Mouse (Mus musculus) left cerebral cortex, postnatal 14 days (tissue): Measurements from ENCODE around the gene Mpzl2. TPM values are rescaled to one million over a fixed set of nuclear protein-coding genes. Genes with fewer than 3 reads are reported as not detected.
"Not testable (repeated sequence)": the region's sequence is repeated elsewhere in the genome, so short reads cannot be mapped to it uniquely, and the experiment has no call there.

Experiments used
- DNase-seq, 2 experiments: peaks; one replicate each; pipeline ENCODE4 v3.0.0; 2021 to 2022; ENCODE audit warnings: low spot score in 2 of 2, mixed read lengths in 1 of 2
- intact Hi-C: fragments of 180-260 bp; cut with DNase I; formaldehyde crosslinking; loops from one replicate; pipeline ENCODE4 v1.15.1; 2025
- total RNA-seq, 2 experiments: library from RNA; stranded (reverse); gene quantifications; 2 replicates each; pipeline ENCODE4 v1.2.3; 2021

Gene Mpzl2
- total RNA-seq, 2 experiments from 2014 or later = 1.2 to 1.9 TPM

DNA sequence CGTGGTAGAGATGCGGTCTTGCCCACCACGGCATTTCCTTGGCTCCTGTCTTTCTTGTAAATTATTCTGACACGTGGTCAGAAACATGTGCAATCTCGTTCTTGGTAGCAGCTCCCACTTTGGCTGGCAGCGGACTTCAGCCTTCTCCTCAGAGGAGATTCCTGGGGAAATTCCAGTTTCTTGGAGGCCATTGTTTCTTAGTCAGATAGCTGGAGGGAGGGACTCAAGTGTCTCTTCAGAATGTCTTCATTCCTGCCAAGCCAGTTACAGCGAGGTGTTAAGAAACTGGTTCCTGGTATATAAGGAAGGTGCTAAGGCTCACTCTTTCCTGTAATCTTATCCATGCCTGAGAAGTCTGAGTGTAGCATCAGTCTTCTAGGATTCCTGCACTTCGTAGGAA lies 12.2 kb upstream of the Mpzl2 start:
- DNase-seq = no peak
- intact Hi-C loops = no loop called here

DNA sequence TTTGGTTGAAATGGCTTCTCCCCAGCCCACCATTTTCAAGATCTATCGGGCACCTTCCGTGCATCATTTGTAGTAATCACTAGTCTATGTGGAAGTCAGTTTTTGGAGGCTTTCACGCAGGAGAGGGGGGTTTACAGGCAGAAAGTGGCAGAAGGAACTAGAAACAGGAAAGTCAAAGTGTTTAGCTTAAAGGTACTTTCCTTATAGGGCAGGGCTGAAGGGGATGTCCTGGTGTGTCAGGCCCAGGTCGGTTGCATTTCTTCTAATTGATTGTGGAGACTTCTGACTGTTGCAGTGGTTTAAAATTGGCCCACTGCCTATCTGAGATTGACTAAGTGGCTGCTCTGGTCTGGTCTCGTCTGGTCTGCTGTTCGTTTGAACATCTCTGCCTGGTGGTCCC lies 9.3 kb upstream of the Mpzl2 start:
- no peak for DNase-seq
- intact Hi-C loops = no loop called here

DNA sequence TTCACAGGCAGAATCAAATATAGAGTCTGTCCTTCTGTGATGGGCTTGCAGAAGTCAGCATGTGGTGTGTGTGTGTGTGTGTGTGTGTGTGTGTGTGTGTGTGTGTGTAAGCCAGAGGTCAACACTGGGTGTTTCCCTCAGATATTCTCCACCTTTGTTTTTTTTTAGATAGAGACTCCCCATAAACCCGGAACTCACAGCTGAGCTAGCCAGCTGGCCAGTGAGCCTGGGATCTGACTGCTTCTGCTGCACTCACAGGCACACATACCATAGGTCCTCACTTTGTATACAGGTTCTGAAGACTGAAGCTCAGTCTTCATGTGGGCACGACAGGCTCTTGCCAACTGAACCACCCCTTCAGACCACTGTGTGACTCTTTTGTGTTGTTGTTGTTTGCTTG lies 7.3 kb upstream of the Mpzl2 start:
- DNase-seq = no peak
- intact Hi-C loops = no loop called here

DNA sequence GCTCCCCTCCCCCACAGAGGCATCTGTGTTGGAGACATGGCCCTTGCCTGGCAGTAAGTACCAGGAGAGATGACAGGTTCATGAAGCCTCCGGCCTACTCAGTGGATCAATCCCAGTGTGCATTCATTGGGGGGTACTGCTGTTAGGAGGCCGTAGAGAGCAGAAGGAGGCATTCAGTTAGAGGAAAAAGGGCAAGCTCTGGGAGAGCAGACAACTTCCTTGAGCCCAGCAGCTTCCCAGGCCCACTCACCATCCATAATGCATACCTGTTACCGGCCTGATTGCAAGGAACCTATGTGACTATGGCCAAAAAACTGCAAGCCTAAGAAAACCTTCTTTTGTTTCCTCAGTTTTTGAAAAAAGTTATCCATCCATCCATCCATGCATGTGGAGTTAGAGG lies 5.1 kb upstream of the Mpzl2 start:
- DNase-seq = no peak
- intact Hi-C loops = no loop called here

DNA sequence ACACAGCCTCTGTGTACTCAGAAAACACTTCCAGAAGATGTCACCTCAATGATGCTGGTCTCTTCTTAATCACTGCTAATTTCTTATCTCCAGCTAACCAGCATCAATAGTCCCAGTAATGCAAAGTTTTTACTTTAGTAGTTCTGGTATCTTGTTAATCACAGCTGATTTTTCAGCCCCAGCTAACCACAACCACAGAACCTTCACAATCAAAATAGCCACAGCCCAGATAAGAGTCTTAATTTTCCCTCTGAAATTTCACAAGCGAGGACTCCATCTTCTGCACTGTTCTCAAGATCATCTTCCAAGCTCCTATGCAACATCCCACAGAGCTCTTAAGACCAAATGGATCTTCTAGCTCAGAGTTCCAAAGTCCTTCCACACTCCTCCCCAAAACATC lies 1.8 kb upstream of the Mpzl2 start:
- intact Hi-C loops, DNase-seq: not testable (repeated sequence)

DNA sequence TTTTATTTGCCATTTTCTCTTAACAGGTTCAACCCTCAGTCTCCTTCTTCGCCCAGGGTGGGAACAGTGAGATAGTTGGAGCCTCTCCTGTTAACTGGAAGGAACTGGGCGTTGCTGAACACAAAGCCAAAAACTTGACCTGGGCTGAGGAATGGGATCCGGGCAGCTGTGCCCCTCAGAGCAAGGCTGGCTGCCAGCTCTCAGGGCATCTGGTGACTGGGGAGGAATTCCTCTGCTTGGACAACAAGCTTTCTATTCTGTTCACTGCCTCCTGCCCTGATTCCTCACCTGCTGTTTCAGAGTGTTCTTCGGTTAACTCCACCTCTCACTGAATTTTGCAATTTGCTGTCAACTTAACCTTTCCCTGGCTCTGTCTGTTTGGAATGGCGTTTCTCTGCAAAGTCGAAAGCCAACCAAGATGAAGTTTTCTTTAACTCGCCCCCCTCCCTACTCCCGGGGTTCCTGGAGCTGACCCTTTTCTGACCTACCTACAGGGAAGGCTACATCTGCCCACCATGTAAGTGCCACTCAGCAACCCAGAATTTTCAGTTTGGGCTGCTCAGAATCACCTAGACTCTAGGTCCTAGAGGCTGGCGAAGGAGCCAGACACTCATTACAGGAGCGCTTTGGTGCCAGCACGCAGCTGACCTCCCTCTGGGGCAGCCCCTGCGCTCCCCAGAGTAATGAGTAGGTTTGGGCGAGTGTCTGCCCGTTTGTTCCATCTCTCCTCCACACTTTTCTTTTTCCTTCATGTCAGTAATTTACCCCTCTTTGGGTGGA lies 657 bp downstream of the Mpzl2 start:
- no peak for DNase-seq
- intact Hi-C loops = no loop called here

DNA sequence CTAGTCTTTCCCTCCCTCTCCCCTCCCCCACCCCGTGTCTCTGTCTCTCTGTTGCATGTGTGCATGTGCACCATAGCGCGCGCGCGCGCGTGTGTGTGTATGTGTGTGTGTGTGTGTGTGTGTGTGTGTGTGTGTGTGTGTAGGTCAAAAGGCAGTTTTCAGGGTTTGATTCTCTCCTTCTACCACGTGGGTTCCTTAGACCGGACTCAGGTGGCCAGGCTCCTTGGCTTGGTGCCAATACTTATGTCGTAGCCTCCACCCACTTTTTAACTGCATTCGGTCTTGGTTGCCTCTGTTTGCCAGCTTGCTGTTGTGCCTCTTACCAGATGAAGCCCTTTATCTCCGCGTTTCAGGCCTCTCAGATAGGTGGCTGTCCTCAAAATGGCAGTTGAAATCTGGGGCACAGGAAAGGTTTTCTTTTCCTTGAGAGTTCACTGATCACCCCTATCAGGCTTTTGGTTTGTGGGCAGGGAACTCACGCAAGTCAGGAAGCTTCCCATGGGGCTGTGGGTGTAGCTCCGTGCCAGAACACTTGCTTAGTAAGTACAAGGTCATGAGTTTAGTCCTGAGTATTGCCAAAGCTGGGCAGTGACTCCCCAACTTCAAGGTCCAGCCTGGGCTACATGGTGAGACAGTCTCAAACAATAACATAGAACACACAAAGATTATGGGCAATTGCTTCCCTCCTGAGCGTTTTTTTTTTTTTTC lies 1.7 kb downstream of the Mpzl2 start:
- intact Hi-C loops = no loop called here
- no peak for DNase-seq

DNA sequence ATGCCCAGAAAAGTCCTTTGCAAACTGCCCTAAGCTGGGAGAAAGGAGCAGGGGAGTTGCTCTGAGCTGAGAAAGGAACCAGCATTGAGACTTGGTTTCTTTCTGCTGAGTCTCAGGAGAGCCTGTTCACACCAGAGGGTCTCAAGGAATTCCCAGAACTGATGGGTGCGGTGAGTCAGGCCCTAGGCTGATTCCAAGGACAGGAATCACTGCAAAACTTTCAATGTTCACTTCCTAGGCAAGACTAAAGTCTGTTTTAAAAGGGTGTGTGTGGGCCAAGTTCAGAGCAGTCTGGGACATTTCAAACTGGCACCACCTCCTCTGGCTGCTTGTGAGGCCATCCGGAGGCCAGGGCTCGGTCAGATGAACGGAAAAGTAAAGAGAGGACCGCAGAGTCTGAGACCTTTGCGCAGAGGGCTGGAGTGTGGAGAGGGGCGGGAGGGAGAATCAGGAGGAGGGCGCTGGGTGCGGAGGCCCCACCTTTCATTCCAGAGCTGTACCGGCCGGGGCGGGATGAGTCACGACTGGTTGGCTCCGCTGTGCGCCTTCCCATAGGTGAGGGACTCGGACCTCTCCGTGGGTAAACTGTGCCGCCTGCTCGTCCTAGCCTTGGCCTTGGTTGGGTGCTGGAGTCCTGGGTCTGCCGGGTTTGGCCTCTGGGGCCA lies 2.6 kb downstream of the Mpzl2 start:
- DNase-seq = no peak
- intact Hi-C loops = no loop called here

DNA sequence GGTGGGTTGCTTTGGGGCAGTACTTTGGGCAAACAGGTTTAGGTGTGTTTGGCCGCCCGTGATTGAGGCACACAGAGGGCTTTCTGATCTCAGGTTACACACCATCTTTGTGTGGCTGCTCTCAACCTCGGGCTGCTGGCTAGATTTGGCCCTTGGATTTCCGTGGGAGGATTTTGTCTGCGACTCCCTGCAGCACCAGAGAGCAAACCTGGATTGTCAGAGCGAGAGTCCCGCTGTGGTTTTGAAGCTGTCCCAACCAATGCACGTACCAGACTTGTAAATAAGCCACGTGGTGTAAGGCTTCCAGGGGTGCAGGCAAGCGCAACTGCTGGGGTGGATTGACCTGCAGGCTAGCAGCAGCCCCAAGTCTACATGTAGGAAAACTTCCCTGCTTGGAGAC lies 3.3 kb downstream of the Mpzl2 start:
- intact Hi-C loops = no loop called here
- no peak for DNase-seq

DNA sequence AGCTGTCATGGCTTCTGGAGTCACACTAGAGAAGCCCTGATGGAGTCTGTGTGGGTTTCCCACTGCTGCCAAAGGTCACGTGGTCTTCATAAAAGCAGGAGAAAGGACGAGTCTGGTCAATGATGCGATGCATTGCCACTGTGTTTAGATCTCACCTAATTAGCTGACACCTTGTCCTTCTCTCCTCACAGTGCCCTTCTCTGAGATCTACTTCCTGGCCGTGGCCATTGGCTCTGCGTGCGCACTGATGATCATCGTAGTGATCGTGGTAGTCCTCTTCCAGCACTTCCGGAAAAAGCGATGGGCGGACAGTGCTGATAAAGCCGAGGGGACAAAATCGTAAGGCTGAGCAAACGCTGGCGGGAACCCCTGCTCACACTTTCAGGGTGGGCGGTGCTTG lies 7.4 kb downstream of the Mpzl2 start:
- intact Hi-C loops = no loop called here
- no peak for DNase-seq

DNA sequence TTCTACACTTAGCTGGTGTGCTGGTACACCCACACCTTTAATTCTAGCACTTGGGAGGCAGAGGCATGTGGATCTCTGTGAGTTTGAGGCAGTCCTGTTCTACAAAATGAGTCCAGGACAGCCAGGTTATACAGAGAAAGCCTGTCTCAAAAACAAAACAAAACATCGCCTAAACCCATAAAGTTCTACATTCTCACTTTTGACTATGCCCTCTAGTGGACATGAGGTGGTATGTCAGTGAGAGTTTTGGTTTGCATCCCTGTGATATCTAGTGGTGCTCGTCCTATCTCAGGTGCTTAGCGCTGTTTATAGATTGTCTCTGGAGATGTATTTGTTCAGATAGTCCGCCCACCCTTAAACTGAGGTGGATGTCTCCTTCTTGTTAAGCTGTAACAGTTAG lies 8.9 kb downstream of the Mpzl2 start:
- intact Hi-C loops = no loop called here
- peak; percentile 23 to 30 for DNase-seq

DNA sequence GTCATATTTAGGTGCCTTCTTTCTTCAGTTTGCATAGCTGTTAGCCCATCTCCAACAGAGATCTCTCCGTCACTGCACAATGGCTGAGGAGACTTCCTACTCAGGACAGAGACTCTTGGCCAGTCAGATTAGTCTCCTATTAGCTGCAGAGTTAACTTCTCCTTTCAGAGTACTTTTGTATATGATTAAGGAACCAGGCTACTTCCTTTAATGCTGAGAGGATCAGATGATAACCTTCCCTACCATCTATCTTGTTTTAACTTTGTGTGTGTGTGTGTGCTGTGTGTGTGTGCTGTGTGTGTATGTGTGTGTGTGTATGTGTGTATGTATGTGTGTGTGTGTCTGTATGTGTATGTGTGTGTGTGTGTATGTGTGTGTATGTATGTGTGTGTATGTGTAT lies 10.1 kb downstream of the Mpzl2 start:
- no peak for DNase-seq

DNA sequence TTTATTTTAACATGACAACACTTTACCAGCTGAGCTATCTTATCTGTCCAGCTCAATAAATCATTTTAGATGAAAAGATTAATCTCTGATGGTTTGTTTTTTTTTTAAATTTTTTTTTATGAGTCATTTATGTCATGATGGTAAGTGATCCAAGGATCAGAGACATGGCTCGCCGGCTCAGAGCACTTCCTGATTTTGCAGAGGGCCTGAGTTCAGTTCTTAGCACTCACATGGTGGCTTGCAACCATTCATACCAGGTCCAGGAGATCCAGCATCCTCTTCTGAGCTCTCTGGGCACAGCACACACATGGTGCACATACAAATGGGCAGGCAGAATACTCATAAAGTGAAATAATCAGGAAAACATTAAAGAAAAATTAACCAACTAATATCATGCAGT lies 10.7 kb downstream of the Mpzl2 start:
- DNase-seq = no peak
- intact Hi-C loops = no loop called here

More for the DNA sequence above, 10.1 kb downstream of the Mpzl2 start:
- intact Hi-C loops = no loop called here

DNA sequence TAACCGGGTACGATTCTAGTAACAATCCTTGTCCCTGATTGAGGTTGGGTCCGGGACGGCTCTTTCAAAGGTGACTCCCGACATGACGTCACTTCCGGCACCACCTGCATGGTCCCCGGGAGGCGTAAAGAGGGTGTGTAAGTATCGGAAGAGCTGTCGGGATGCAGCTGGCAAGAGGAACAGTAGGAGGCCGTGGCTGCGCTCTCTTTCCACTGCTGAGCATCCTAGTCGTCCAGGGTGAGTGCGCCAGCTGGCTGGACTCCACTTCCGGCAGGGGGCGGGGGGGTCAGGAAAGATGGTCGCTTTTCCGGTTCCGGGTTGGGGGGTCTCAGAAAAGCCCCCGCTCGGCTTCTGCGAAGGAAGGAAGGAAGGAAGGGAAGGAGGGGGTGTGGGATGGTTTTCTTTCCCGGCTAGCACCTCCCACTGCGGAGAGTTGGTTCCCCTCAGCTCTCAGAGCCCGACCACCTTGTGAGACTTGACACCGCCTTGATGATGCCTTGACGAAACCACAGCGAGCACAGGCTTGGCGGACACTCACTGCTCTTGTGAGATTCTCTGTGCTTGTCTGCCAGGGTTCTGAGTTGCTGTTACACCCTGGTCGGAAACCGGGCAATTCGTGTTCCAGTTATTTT lies 15.6 kb downstream of the Mpzl2 start, which contains the start of gene Mpzl3:
TSS of gene Mpzl3 (plus strand) at position 105 of the 632 bp plus-strand sequence.
- intact Hi-C loops = loop anchor here (5.0 kb wide), 2 partner anchors 62 to 88 kb away; partner anchors contain the start of genes Scn2b and Ube4a
- peak; percentile 86 to 91 for DNase-seq

DNA sequence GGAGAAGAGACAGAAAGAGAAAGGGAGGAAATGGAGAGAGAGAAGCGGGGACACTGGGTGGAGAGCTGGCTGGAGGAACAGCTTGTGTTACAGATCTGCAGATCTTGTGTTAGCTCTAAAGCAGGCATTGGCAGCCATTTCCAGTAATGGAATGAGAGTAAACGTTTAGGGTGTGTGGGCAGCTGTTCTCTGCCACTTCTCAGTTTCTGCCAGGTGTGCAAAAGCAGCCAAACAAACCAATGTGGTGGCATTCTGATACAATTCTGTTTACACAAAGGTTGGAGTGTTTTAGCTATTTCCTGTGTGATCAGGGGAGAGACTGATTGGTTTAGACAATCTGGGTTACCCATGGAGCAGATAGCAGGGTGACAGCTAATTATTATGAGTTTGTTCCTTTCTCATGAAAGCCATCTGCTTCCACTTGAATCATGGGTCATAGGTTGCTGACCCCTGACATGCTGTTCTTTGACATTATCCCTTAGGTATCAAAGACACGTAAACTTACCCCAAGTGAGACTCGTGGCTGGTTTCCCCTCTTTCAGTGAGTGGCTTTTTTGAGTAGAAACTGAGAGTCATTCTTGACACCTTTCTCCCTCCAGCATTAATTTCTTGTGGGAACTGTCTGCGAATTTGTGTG lies 18.8 kb downstream of the Mpzl2 start:
- intact Hi-C loops = loop anchor here (5.0 kb wide), 2 partner anchors 59 to 91 kb away; partner anchors contain the start of genes Scn2b and Ube4a
- DNase-seq = no peak

DNA sequence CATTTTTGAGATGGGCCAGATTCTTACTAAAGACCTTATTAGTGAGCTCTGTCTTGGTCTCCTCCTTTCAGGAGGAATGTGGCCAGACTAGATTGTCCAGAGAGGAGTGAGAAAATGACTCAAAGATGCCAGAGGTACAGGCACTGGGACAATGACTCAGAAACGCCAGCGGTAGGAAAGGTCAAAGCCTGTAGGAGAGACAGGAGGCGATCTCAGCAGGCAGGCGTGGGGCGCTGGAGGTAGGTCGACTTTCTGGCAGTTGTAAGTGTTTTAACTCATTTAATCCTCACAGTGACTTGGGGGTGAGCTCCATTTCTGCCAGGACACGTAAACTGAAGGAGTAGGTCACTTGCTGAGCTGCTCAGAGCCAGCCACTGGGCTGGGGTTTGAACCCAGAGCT lies 20.6 kb downstream of the Mpzl2 start:
- intact Hi-C loops = no loop called here
- no peak for DNase-seq

DNA sequence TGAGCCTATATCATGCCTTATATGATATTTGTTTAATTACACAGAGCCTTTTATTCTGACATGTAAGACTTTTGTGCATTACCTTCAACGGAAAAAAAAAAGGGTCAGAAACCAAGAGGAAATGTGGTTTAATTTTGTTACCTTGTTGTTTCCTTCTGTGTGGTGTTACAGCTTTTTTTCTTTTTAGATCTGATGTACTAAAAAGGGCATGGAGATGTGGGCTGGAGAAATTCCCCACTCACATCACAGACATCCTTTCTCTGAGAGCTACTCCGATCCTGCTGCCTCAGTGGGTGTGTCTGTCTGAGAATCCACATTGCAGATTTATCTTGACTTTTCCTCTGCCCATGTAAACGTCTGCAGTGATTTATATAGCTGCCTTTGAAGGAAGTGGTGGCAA lies 23.1 kb downstream of the Mpzl2 start:
- DNase-seq = no peak
- intact Hi-C loops = no loop called here

DNA sequence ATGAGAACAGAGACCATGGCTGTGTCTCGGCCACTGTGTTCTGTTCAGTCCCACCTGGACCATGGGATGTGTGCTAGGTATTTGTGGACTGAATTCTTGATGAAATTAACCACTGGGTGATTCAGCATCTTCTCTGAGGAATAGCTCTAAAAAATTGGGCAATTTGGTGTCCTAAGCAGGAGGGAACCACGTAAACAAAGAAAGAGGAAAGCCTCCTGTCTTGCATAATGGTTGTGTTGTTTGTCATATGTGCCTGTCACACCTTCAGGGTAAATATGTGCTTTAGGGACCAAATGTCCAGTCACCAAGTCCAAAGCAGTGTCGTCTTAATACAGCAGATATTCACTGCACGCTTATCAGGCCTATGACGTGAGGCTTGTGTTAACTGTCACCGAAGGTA lies 24.8 kb downstream of the Mpzl2 start:
- intact Hi-C loops = no loop called here
- DNase-seq = no peak

DNA sequence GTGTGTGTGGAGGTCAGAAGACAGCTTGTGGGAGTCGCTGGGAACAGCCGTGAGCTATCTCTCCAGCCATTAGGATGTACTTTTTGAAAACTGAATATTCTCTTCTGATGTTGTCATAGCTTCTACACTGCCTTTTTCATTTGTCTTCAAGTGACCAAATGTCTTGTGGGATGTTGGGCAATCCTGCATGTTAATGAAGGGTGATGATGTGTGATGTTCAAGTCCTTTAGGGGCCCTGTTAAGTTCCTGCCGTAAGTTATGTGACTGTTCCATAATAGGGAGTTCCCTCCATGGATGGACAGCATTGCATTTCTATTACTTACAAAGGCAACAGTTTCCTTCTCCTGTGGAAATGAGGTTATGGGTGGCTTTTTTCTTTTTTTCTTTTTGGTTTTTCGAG lies 27.1 kb downstream of the Mpzl2 start:
- no peak for DNase-seq
- intact Hi-C loops = no loop called here

DNA sequence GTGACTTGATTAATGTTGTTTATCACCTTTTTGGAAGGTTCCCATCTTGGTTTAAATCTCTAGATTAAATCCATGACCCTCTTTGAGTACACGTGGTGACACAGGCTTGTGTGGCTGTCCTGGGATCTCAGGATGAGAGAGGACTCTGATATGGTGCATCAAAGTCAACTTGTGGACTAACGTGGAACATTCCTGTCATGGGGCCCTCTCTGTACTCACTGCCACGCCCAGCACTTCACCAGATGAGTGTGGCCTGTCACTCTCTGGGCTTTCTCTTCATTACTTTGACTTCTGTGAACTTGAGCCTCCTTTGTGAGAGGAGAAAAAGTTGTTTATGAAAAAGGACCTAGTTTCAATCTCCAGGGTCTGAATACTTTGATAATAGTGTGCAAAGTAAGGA lies 32.2 kb downstream of the Mpzl2 start:
- no peak for DNase-seq
- intact Hi-C loops = no loop called here
